ENCODE assay signal across 8 mouse cellular contexts in genomic region chr7:43562006-43562633, GRCm38 (mm10). TPM values are rescaled to one million over a fixed set of nuclear protein-coding genes. Genes with fewer than 3 reads are reported as not detected.
A peak's percentile ranks its signal among the peaks of the same experiment; 100 is the strongest.
DNase-seq lines count a peak whose midpoint lies in the region; ATAC-seq lines count a peak whose summit lies in the region.

TSS of gene Zfp658 (plus strand) at chr7:43562256.

- H3K4me3 ChIP-seq in erythroblast, embryonic 14.5 days (replicated peaks), result peak within 1 kb of the TSS; percentile 53
- peak within 1 kb of the TSS; percentile 80 for H3K4me3 ChIP-seq in embryonic facial prominence, embryonic 12.5 days
- peak within 1 kb of the TSS; percentile 73 for H3K4me3 ChIP-seq in limb, embryonic 12.5 days (replicated peaks)
- H3K4me3 ChIP-seq in midbrain, embryonic 14.5 days (replicated peaks; ENCODE audit: low read depth, low read length), result peak within 1 kb of the TSS; percentile 66

- WGBS in embryonic facial prominence, embryonic 12.5 days, result under 1% methylated on average over 27 of the region's 27 CpGs
- under 1% methylated on average over 27 of the region's 27 CpGs for WGBS in limb, embryonic 12.5 days
- WGBS in midbrain, embryonic 14.5 days, result under 1% methylated on average over 27 of the region's 27 CpGs

- H3K36me3 ChIP-seq in erythroblast, embryonic 14.5 days (ENCODE audit: control insufficient read depth), result no peaks in the 10 kb centered on the region
- H3K36me3 ChIP-seq in embryonic facial prominence, embryonic 12.5 days, result peaks cover 20% of the 10 kb centered on the region
- H3K36me3 ChIP-seq in limb, embryonic 12.5 days, result peaks cover 19% of the 10 kb centered on the region
- H3K36me3 ChIP-seq in midbrain, embryonic 14.5 days (ENCODE audit: control insufficient read depth, insufficient read depth, low read length), result peaks cover 26% of the 10 kb centered on the region

- peak within 1 kb of the TSS; percentile 91 for H3K27ac ChIP-seq in embryonic facial prominence, embryonic 12.5 days
- H3K27ac ChIP-seq in limb, embryonic 12.5 days, result peak within 1 kb of the TSS; percentile 91
- H3K27ac ChIP-seq in midbrain, embryonic 14.5 days (replicated peaks; ENCODE audit: low read depth, low read length), result peak within 1 kb of the TSS; percentile 89

- H3K27me3 ChIP-seq in erythroblast, embryonic 14.5 days (ENCODE audit: control insufficient read depth), result peaks cover 5% of the 10 kb centered on the region
- H3K27me3 ChIP-seq in embryonic facial prominence, embryonic 12.5 days, result no peaks in the 10 kb centered on the region
- H3K27me3 ChIP-seq in limb, embryonic 12.5 days, result no peaks in the 10 kb centered on the region
- H3K27me3 ChIP-seq in midbrain, embryonic 14.5 days (ENCODE audit: control insufficient read depth, insufficient read depth, low read length), result no peaks in the 10 kb centered on the region

- peak within 1 kb of the TSS; percentile 73 for H3K9ac ChIP-seq in embryonic facial prominence, embryonic 12.5 days
- H3K9ac ChIP-seq in limb, embryonic 12.5 days (replicated peaks), result peak within 1 kb of the TSS; percentile 79
- H3K9ac ChIP-seq in midbrain, embryonic 14.5 days (replicated peaks; ENCODE audit: low read length), result peak within 1 kb of the TSS; percentile 63

- ATAC-seq in erythroblast, adult 5-6 weeks (replicated peaks; ENCODE audit: low FRiP score, poor library complexity, severe bottlenecking), result no peak
- ATAC-seq in embryonic facial prominence, embryonic 12.5 days (ENCODE audit: insufficient number of reproducible peaks, insufficient read depth, low FRiP score, low TSS enrichment), result peak; percentile 86
- ATAC-seq in limb, embryonic 12.5 days (ENCODE audit: insufficient number of reproducible peaks, insufficient read depth, low FRiP score, low TSS enrichment, low read depth), result peak; percentile 85
- peak; percentile 91 for ATAC-seq in midbrain, embryonic 14.5 days (ENCODE audit: low FRiP score, low TSS enrichment)

- peak within 1 kb of the TSS; percentile 70 for H3K4me2 ChIP-seq in embryonic facial prominence, embryonic 12.5 days (replicated peaks)
- H3K4me2 ChIP-seq in limb, embryonic 12.5 days, result peak within 1 kb of the TSS; percentile 76
- H3K4me2 ChIP-seq in midbrain, embryonic 14.5 days (ENCODE audit: low read length), result peak within 1 kb of the TSS; percentile 75

- peak; percentile 83 for DNase-seq in heart, adult 8-10 months (ENCODE audit: low spot score)
- DNase-seq in kidney, adult 8-10 months, result peak; percentile 81 to 85
- peak; percentile 97 for DNase-seq in midbrain, embryonic 14.5 days
- peak; percentile 49 for DNase-seq in spleen, adult 12 weeks (ENCODE audit: low spot score)

- H3K4me1 ChIP-seq in erythroblast, embryonic 14.5 days (ENCODE audit: control insufficient read depth), result peaks cover 2% of the 10 kb centered on the region; the same call in 1 of the 2 replicates
- peaks cover 15% of the 10 kb centered on the region for H3K4me1 ChIP-seq in embryonic facial prominence, embryonic 12.5 days
- peaks cover 15% of the 10 kb centered on the region for H3K4me1 ChIP-seq in limb, embryonic 12.5 days (replicated peaks)
- H3K4me1 ChIP-seq in midbrain, embryonic 14.5 days (ENCODE audit: control insufficient read depth, insufficient read depth, low read length), result peaks cover 15% of the 10 kb centered on the region

- no peaks in the 10 kb centered on the region for H3K9me3 ChIP-seq in erythroblast, embryonic 14.5 days (ENCODE audit: control insufficient read depth, low read length)
- no peaks in the 10 kb centered on the region for H3K9me3 ChIP-seq in embryonic facial prominence, embryonic 12.5 days
- H3K9me3 ChIP-seq in limb, embryonic 12.5 days, result no peaks in the 10 kb centered on the region
- H3K9me3 ChIP-seq in midbrain, embryonic 14.5 days (ENCODE audit: control insufficient read depth, low read length), result no peaks in the 10 kb centered on the region

RNA-seq across cellular contexts. Expression of gene Zfp658, which starts in this region (rescaled TPM):
- polyA plus RNA-seq in erythroblast, embryonic 14.5 days (2012), result not detected in 2 replicates
- total RNA-seq in erythroblast, adult 5-6 weeks (2015; ENCODE audit: low replicate concordance), result 0.84 TPM in 1 of 2 replicates, not detected in the other
- 0.70 TPM in 1 of 2 replicates, not detected in the other for total RNA-seq in erythroblast, adult 5-6 weeks (2017; ENCODE audit: low replicate concordance)
- 6.1 and 6.5 TPM in 2 replicates for polyA plus RNA-seq in embryonic facial prominence, embryonic 12.5 days (2016; fragmentation: Nextera tagmentation; extraction: Ambion mirVana)
- 1 to 10 TPM in 1 of 4 experiments, under 1 TPM in 3; 0.66 to 1.1 (median 0.88) TPM for total RNA-seq in heart, adult 8-10 months (2022)
- 5.6 and 5.7 TPM in 2 replicates for polyA plus RNA-seq in limb, embryonic 12.5 days (2016; fragmentation: Nextera tagmentation; extraction: Ambion mirVana)
- polyA plus RNA-seq in midbrain, embryonic 14.5 days (2014; fragmentation: Nextera tagmentation; extraction: Ambion mirVana), result 7.0 and 10.3 TPM in 2 replicates
